20 mouse cellular contexts compared by ENCODE assay signal in genomic region chr12:70541432-70541831, GRCm38 (mm10).
"Had no signal": no experiment of that assay in that cellular context is flagged by ENCODE, and none has a peak within 500 bp of the region (broad histone marks: within the 10 kb centered on the region; RNA-seq: fewer than 3 reads in every experiment).

No protein-coding gene starts in this region.

- ATAC-seq: midbrain, embryonic 16.5 days had no signal

- H3K9me3 ChIP-seq: midbrain, embryonic 10.5 days; midbrain, embryonic 12.5 days; neural tube, embryonic 13.5 days; neural tube, embryonic 15.5 days; stomach, embryonic 15.5 days had no signal

- H3K36me3 ChIP-seq: midbrain, embryonic 10.5 days; midbrain, embryonic 12.5 days; neural tube, embryonic 13.5 days; neural tube, embryonic 15.5 days; stomach, embryonic 15.5 days had no signal

- H3K9ac ChIP-seq: lung, embryonic 14.5 days; midbrain, embryonic 12.5 days; neural tube, embryonic 13.5 days; neural tube, embryonic 15.5 days; stomach, embryonic 15.5 days had no signal

- H3K27ac ChIP-seq: midbrain, embryonic 10.5 days; midbrain, embryonic 12.5 days; neural tube, embryonic 13.5 days; neural tube, embryonic 15.5 days; stomach, embryonic 15.5 days; stomach, postnatal 0 days had no signal

- H3K4me2 ChIP-seq: lung, embryonic 14.5 days; midbrain, embryonic 12.5 days; neural tube, embryonic 13.5 days; neural tube, embryonic 15.5 days; stomach, embryonic 15.5 days had no signal

- DNase-seq: lung, adult 18-20 months; lung, embryonic 14.5 days; lung, postnatal 14 days; lung, postnatal 4 days; midbrain, embryonic 14.5 days; retina, postnatal 1 day; right cerebral cortex, adult 18-20 months; right cerebral cortex, postnatal 25 days; right cerebral cortex, postnatal 4 days; thymus, adult 2 months; thymus, postnatal 25 days; thymus, postnatal 4 days had no signal

- H3K27me3 ChIP-seq: neural tube, embryonic 13.5 days; neural tube, embryonic 15.5 days; stomach, embryonic 15.5 days had no signal

- H3K4me3 ChIP-seq: midbrain, embryonic 10.5 days; midbrain, embryonic 12.5 days; myocyte; neural tube, embryonic 13.5 days; neural tube, embryonic 15.5 days; stomach, embryonic 15.5 days had no signal
